Mouse (Mus musculus) kidney, adult 2 months (tissue): ENCODE data around the gene Prpf4.

Source experiments
- CTCF ChIP-seq: fragments of 200-500 bp; conservative IDR thresholded peaks from 2 replicates; pipeline ENCODE4 v1.5.1; 2011; ENCODE audit warnings: low read depth, mild to moderate bottlenecking, control low read depth, low read length, moderate library complexity, mixed read lengths; ENCODE audit not compliant: insufficient read depth, insufficient read length
- POLR2A ChIP-seq: fragments of 200-500 bp; IDR thresholded peaks from one replicate; pipeline ENCODE4 v1.6.1; 2011; ENCODE audit warnings: low read depth, low read length, control low read depth

DNA sequence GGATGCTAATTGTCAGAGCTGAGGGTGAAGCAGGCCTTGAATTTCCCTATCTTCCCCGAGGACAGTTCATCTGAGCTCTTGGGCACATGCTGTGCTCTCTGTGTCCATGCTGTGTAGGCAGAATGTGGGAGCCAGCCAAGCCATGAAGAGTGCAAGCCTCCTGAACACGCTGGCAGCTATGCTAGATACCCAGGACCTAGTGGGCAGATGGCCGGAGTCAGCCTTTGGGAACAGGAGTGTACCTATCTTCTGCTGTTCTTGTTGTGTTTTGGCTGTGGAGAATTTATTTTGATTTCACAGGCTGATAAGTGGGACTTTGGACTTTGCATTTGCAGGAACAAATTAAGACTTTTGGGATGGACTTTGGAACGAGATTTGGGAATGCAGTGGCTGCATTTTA, 31.9 kb downstream of the Prpf4 start:
- TF ChIP-seq POLR2A = no peak
- no peak for TF ChIP-seq CTCF
